Mouse (Mus musculus) heart, postnatal 10 days (tissue): ENCODE data around the gene Ccdc149. TPM values are rescaled to one million over a fixed set of nuclear protein-coding genes. Genes with fewer than 3 reads are reported as not detected.

Experiments used
- DNase-seq, 2 experiments: peaks; one replicate each; pipeline ENCODE4 v3.0.0; 2021
- intact Hi-C: fragments of 180-260 bp; cut with DNase I; formaldehyde crosslinking; loops from one replicate; pipeline ENCODE4 v1.15.1; 2025
- total RNA-seq, 2 experiments: library from RNA; stranded (reverse); gene quantifications; 2 replicates each; pipeline ENCODE4 v1.2.3; 2021

Ccdc149 gene
- total RNA-seq, 2 experiments from 2014 or later: 6.1 to 7.3 TPM

GRCm38 (mm10) chr5:52450821-52451220 is 20.5 kb downstream of the Ccdc149 start:
- intact Hi-C loops: no loop called here
- no peak for DNase-seq

GRCm38 (mm10) chr5:52449187-52449586 is 22.1 kb downstream of the Ccdc149 start:
- DNase-seq: no peak
- intact Hi-C loops: no loop called here

- DNase-seq: no peak
- intact Hi-C loops: no loop called here
These were observed 31.0 kb downstream of the Ccdc149 start for GRCm38 (mm10) chr5:52440278-52440677.

GRCm38 (mm10) chr5:52438946-52439345 is 32.4 kb downstream of the Ccdc149 start:
- intact Hi-C loops: no loop called here
- DNase-seq: no peak

- intact Hi-C loops: no loop called here
- DNase-seq: no peak
These were observed 35.8 kb downstream of the Ccdc149 start for GRCm38 (mm10) chr5:52435533-52435932.

GRCm38 (mm10) chr5:52431276-52431844 is 40.0 kb downstream of the Ccdc149 start:
- DNase-seq: peak; percentile 20 to 39
- intact Hi-C loops: no loop called here

GRCm38 (mm10) chr5:52429731-52430480 is 41.4 kb downstream of the Ccdc149 start:
- no peak for DNase-seq
- intact Hi-C loops: no loop called here

GRCm38 (mm10) chr5:52428613-52429012 is 42.7 kb downstream of the Ccdc149 start:
- intact Hi-C loops: no loop called here
- no peak for DNase-seq

GRCm38 (mm10) chr5:52425819-52426218 is 45.5 kb downstream of the Ccdc149 start:
- intact Hi-C loops: no loop called here
- no peak for DNase-seq

- intact Hi-C loops: no loop called here
- no peak for DNase-seq
These were observed 47.4 kb downstream of the Ccdc149 start for GRCm38 (mm10) chr5:52423893-52424292.

- no peak for DNase-seq
- intact Hi-C loops: no loop called here
These were observed 54.8 kb downstream of the Ccdc149 start for GRCm38 (mm10) chr5:52416485-52416884.

- intact Hi-C loops: no loop called here
These were observed 55.4 kb downstream of the Ccdc149 start for GRCm38 (mm10) chr5:52415917-52416316.

GRCm38 (mm10) chr5:52415193-52415592 is 56.1 kb downstream of the Ccdc149 start:
- no peak for DNase-seq
- intact Hi-C loops: no loop called here

More at GRCm38 (mm10) chr5:52415917-52416316, 55.4 kb downstream of the Ccdc149 start:
- no peak for DNase-seq

- intact Hi-C loops: no loop called here
These were observed 59.8 kb downstream of the Ccdc149 start for GRCm38 (mm10) chr5:52411567-52411966.

GRCm38 (mm10) chr5:52410197-52410596 is 61.1 kb downstream of the Ccdc149 start:
- intact Hi-C loops: no loop called here

More at GRCm38 (mm10) chr5:52411567-52411966, 59.8 kb downstream of the Ccdc149 start:
- peak; percentile 14 to 51 for DNase-seq

GRCm38 (mm10) chr5:52408668-52409315 is 62.5 kb downstream of the Ccdc149 start:
- intact Hi-C loops: no loop called here
- peak in 1 of 2 experiments; percentile 9 for DNase-seq

More at GRCm38 (mm10) chr5:52410197-52410596, 61.1 kb downstream of the Ccdc149 start:
- DNase-seq: no peak

- no peak for DNase-seq
- intact Hi-C loops: no loop called here
These were observed 66.9 kb downstream of the Ccdc149 start for GRCm38 (mm10) chr5:52404373-52404772.

GRCm38 (mm10) chr5:52393756-52394155 is 77.6 kb downstream of the Ccdc149 start:
- no peak for DNase-seq
- intact Hi-C loops: no loop called here

GRCm38 (mm10) chr5:52391471-52391870 is 79.8 kb downstream of the Ccdc149 start:
- DNase-seq: no peak
- intact Hi-C loops: no loop called here

- intact Hi-C loops: no loop called here
- no peak for DNase-seq
These were observed 80.9 kb downstream of the Ccdc149 start for GRCm38 (mm10) chr5:52390381-52390780.

GRCm38 (mm10) chr5:52388092-52388749 is 83.1 kb downstream of the Ccdc149 start:
- intact Hi-C loops: no loop called here

More at GRCm38 (mm10) chr5:52388092-52388749, 83.1 kb downstream of the Ccdc149 start:
- no peak for DNase-seq
